Mouse (Mus musculus) embryonic facial prominence, embryonic 14.5 days (tissue): Measurements from ENCODE around the gene B430218F22Rik. TPM values are rescaled to one million over a fixed set of nuclear protein-coding genes. Genes with fewer than 3 reads are reported as not detected.

Experiments
- polyA plus RNA-seq: library from polyadenylated mRNA; unstranded; fragments of >200 nt; fragmentation: Nextera tagmentation; extraction: Ambion mirVana; gene quantifications from 2 replicates; pipeline ENCODE4 v1.2.1, GENCODE M21; 2014

The B430218F22Rik gene
- polyA plus RNA-seq, 1 experiment from 2014 or later: 1.0 TPM

Other genes with a start within 250 kb of the B430218F22Rik start
- 28.5 and 30.2 TPM in 2 replicates for gene Mrps30, start 622 bp downstream of the B430218F22Rik start, polyA plus RNA-seq